Mouse (Mus musculus) midbrain, embryonic 13.5 days (tissue): Measurements from ENCODE around the gene Tram1l1. TPM values are rescaled to one million over a fixed set of nuclear protein-coding genes. Genes with fewer than 3 reads are reported as not detected.
"Not testable (repeated sequence)": the region's sequence is repeated elsewhere in the genome, so short reads cannot be mapped to it uniquely, and the experiment has no call there.

Experiments
- ATAC-seq: fragments of 200-750 bp; cut with Nextera tagmentation; 2 replicates; pipeline ENCODE4 v1.8.0; 2017; ENCODE audit warnings: mild to moderate bottlenecking, moderate TSS enrichment, moderate library complexity
- H3K27ac ChIP-seq: fragments of 300-500 bp; sonication (generic); 2 replicates; pipeline ENCODE4 v1.5.1; 2015; ENCODE audit warnings: inconsistent platforms, mild to moderate bottlenecking, moderate library complexity
- H3K27me3 ChIP-seq: fragments of 300-500 bp; sonication (generic); 2 replicates; pipeline ENCODE4 v1.6.1; 2015; ENCODE audit warnings: mild to moderate bottlenecking, inconsistent platforms
- H3K36me3 ChIP-seq: fragments of 300-500 bp; sonication (generic); 2 replicates; pipeline ENCODE4 v1.6.1; 2015; ENCODE audit warnings: mild to moderate bottlenecking, inconsistent platforms
- H3K4me1 ChIP-seq: fragments of 300-500 bp; sonication (generic); replicated peaks from 2 replicates; pipeline ENCODE4 v1.6.1; 2015; ENCODE audit warnings: inconsistent platforms
- H3K4me2 ChIP-seq: fragments of 300-500 bp; sonication (generic); replicated peaks from 2 replicates; pipeline ENCODE4 v1.6.1; 2015; ENCODE audit warnings: moderate library complexity, mild to moderate bottlenecking, inconsistent platforms
- H3K4me3 ChIP-seq: fragments of 300-500 bp; sonication (generic); replicated peaks from 2 replicates; pipeline ENCODE4 v1.5.1; 2015; ENCODE audit warnings: mild to moderate bottlenecking, inconsistent platforms
- H3K9ac ChIP-seq: fragments of 300-500 bp; sonication (generic); replicated peaks from 2 replicates; pipeline ENCODE4 v1.6.1; 2015; ENCODE audit warnings: mild to moderate bottlenecking, inconsistent platforms
- H3K9me3 ChIP-seq: fragments of 300-500 bp; sonication (generic); 2 replicates; pipeline ENCODE4 v1.6.1; 2016; ENCODE audit warnings: mild to moderate bottlenecking, inconsistent platforms
- WGBS: fragments of 180-500 bp; shearing (Covaris S2); methylation state at CpG from one replicate; pipeline ENCODE4 v1.1.7; 2015; 5-methylcytosine and 5-hydroxymethylcytosine counted together
- polyA plus RNA-seq: library from polyadenylated mRNA; unstranded; fragments of >200 nt; fragmentation: Nextera tagmentation; extraction: Ambion mirVana; gene quantifications from 2 replicates; pipeline ENCODE4 v1.2.1, GENCODE M21; 2015

Tram1l1 gene
- polyA plus RNA-seq = 51.4 and 57.7 TPM in 2 replicates

DNA sequence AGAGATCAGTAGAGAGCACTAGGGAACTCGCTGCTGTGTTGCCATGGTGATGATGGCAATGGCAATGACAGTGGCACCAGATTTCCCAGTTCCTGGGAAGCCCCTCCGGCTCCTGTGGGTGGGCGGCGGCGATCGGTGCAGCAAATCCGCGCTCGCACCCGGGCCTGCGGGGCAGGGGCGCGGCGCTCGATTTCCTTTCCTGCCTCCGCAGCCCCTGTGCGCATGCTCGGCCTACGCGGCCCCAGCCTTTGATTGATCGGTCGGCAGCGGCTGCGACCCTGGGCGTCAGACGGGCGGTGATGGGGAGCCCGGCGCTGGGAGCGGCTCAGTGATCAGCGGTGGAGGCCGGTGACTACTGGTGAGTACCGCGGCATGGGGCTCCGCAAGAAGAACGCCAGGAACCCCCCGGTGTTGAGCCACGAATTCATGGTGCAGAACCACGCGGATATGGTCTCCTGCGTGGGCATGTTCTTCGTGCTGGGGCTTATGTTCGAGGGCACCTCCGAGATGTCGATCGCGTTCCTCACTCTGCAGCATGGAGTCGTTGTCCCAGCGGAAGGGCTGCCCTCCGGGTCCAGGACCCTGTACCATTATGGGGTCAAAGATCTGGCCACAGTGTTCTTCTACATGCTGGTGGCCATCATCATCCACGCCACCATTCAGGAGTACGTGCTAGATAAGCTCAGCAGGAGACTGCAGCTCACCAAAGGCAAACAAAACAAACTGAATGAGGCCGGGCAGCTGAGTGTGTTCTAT lies at the start of gene Tram1l1:
Tram1l1 (plus strand) TSS at position 35 of the 756 bp plus-strand sequence.
- Histone ChIP-seq H3K27ac (peak within 1 kb of the TSS; percentile 95), H3K4me2 (peak within 1 kb of the TSS; percentile 67), H3K27me3 (no peaks in the 10 kb centered on the region), H3K36me3 (no peaks in the 10 kb centered on the region), H3K9me3 (no peaks in the 10 kb centered on the region), H3K4me3 (peak within 1 kb of the TSS; percentile 67), H3K4me1 (peaks cover 47% of the 10 kb centered on the region), H3K9ac (peak within 1 kb of the TSS; percentile 84)
- 1% methylated on average over 53 of the region's 53 CpGs for WGBS
- peak; percentile 98 for ATAC-seq

DNA sequence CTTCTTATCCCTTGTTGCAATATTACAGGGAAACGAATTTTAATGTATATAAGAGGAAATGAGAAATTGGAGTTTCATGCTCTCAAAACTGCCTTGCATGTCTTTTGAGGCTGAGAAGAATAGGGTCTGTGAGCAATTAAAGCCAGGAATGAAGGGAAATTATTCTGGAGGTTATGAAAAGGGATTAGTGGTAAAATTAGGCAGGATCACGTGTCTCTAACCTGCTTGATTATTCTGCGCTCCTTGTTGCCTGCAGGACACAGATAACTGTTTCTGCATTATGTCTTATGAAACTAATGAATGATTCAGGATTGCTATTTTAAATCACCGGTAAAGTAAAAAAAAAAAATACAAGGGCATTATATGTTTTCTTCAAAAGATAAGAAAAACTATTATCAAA lies 49.4 kb upstream of the Tram1l1 start:
- 26% methylated on average over 4 of the region's 4 CpGs for WGBS
- Histone ChIP-seq H3K4me3 (no peak overlapping the region), H3K27me3 (no peaks in the 10 kb centered on the region), H3K9me3 (no peaks in the 10 kb centered on the region), H3K27ac (no peak overlapping the region; the same call in 1 of the 2 replicates), H3K9ac (no peak overlapping the region), H3K4me2 (no peak overlapping the region), H3K36me3 (no peaks in the 10 kb centered on the region), H3K4me1 (peaks cover 21% of the 10 kb centered on the region)
- ATAC-seq = no peak

DNA sequence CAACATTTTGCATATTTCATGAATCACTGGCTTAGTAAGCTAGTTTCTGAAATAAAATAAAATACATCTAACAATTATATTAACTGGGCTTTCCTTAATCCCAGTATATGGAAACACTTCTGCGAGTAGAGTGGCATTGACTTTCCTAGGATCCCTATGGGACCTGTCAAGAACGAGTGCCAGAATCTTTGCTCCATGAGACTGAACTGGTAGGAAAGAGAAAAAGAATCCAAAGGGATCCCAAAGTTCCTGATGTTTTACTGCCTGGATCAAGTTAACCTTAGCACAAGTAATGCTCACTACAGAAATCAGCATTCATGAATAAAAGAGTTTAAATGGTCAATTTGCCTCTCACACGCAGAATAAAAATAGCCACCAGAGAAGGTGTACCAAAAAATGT lies 49.0 kb upstream of the Tram1l1 start:
- Histone ChIP-seq H3K4me2 (no peak overlapping the region), H3K27me3 (no peaks in the 10 kb centered on the region), H3K4me3 (no peak overlapping the region), H3K4me1 (peaks cover 18% of the 10 kb centered on the region), H3K36me3 (no peaks in the 10 kb centered on the region), H3K9ac (no peak overlapping the region), H3K27ac (0 out of 2 replicates have a peak overlapping the region, but pooled peaks have one; percentile 9), H3K9me3 (no peaks in the 10 kb centered on the region)
- no peak for ATAC-seq
- 43% methylated on average over 3 of the region's 3 CpGs for WGBS

DNA sequence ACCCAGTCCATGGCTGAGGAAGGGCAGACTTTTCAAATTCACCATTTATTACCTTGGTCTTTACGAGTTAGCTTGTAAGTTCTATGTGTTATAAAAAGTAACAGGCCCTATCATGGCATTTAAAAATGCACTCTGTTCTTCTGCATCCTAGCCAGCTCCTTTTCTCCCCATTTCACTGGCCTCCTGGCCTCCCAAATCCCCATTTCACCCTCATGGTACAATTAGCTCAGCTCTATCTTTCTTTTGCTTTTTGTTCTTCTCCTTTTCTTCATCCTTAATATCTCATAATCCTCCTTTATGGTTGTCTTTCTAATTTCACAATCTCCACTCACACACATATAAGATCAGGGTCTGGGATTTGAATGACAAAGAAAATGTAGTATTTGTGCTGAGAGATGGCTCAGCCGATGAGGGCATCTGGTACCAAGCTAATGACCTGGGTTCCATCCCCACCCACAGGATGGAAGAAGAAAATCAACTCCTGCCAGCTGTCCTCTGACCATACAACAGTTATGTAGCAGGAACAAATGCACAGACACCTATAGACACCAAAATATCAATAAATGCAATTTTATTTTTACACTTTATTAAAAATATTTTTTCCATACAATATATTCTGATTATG lies 48.1 kb upstream of the Tram1l1 start:
- peak overlapping the region; percentile 74 for H3K27ac ChIP-seq
- H3K36me3 ChIP-seq = no peaks in the 10 kb centered on the region
- no peak overlapping the region for H3K9ac ChIP-seq
- H3K27me3 ChIP-seq = no peaks in the 10 kb centered on the region
- peak; percentile 85 for ATAC-seq
- H3K4me2 ChIP-seq = no peak overlapping the region
- WGBS = 20% methylated on average over 2 of the region's 2 CpGs
- no peak overlapping the region for H3K4me3 ChIP-seq
- no peaks in the 10 kb centered on the region for H3K9me3 ChIP-seq
- H3K4me1 ChIP-seq = peaks cover 14% of the 10 kb centered on the region

DNA sequence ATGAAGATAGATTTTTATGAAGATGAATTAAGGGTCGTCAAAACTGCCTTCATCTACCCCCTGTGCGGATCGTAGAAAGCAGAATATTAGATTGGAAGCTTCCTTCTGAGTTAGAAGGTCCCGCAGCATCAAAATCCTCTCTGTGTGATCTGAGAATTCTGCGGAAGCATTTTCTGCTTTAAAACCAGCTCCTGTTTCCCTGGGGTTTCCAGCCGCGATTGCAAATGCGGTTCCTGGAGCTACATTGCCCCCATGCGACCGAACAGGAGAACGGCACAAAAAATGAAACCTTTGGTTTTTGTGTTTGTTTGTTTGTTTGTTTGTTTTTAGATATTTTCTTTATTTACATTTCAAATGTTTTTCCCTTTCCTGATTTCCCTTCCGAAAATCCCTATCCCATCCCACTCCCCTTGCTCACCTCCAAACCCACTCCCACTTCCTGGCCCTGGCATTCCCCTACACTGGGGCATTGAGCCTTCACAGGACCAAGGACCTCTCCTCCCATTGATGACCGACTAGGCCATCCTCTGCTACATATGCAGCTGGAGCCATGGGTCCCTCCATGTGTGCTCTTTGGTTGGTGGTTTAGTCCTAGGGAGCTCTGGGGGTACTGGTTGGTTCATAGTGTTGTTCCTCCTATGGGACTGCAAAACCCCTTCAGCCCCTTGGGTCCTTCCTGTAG lies 45.6 kb upstream of the Tram1l1 start:
- not testable (repeated sequence) for H3K27me3 ChIP-seq, H3K36me3 ChIP-seq, H3K9me3 ChIP-seq, ATAC-seq, H3K27ac ChIP-seq, H3K4me2 ChIP-seq, H3K4me3 ChIP-seq, H3K9ac ChIP-seq
- peaks cover 14% of the 10 kb centered on the region for H3K4me1 ChIP-seq
- whole genome bisulfite sequencing = 10% methylated on average over 13 of the region's 13 CpGs

DNA sequence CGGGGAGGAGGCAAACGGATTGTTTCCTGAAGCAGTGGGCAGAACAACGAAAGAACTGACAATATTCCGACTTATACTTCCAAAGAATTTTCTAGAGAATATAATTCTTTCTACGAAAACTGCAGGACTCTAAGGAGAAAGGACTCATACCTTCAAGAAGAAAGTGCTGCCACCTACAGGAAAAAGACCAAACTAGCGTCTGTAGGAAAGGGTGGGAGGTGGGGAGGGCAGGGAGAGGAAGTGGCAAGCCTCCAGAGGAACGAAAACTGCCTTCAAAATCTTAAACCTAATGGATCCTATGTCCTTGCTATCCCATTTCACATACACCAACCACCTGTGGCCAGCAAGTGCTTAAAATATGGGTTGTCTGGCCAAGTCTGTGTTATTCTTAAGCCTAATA lies 31.7 kb upstream of the Tram1l1 start:
- H3K9ac ChIP-seq, H3K36me3 ChIP-seq, H3K4me2 ChIP-seq, H3K9me3 ChIP-seq, H3K4me1 ChIP-seq, H3K4me3 ChIP-seq, H3K27me3 ChIP-seq, H3K27ac ChIP-seq, ATAC-seq: not testable (repeated sequence)
- 47% methylated on average over 7 of the region's 7 CpGs for WGBS

DNA sequence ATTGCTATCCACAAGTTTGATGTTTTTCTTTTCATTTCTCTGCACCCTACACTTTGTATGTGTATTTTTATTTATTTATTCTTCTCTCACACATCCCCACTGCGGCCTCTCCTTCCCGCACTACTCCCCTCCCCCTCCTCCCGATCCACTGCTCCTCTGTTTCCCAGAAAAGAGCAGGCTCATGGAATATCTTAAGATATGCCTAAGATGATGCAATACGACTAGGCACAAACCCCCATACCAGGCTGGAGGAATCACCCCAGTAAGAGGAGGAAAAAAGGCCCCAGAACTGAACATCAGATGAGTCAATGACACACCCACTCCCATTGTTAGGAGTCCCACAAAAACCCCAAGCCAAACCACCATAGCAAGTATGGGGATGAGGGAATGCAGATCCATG lies 1.4 kb upstream of the Tram1l1 start:
- WGBS = 56% methylated on average over 4 of the region's 4 CpGs
- peak overlapping the region; percentile 44; the same call in 1 of the 2 replicates for H3K27ac ChIP-seq
- no peak for ATAC-seq

DNA sequence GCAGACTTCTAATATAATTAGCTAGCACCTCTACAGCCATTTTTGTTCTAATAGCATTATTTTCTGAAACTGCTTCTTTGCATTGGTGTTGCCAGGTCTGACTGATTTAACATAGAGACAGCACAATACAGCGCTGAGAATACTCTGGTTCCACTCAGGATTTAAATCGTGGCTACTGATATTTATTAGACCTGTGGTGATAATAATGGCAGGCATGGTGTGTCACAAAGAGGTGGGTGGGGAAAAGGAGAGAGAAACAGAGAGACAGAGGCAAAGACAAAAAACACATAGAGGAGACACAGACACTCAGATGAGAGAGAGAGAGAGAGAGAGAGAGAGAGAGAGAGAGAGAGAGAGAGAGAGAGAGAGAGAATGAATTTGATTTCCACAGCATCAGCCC lies 257 bp upstream of the Tram1l1 start:
- Histone ChIP-seq H3K9me3 (no peaks in the 10 kb centered on the region), H3K27me3 (no peaks in the 10 kb centered on the region), H3K4me3 (peak overlapping the region; percentile 67), H3K36me3 (no peaks in the 10 kb centered on the region), H3K27ac (peak overlapping the region; percentile 95), H3K4me1 (peaks cover 45% of the 10 kb centered on the region), H3K9ac (peak overlapping the region; percentile 84), H3K4me2 (peak overlapping the region; percentile 67)
- 16% methylated on average over 2 of the region's 2 CpGs for WGBS
- ATAC-seq = peak; percentile 65

More for the DNA sequence above, 1.4 kb upstream of the Tram1l1 start:
- Histone ChIP-seq H3K9ac (no peak overlapping the region), H3K4me2 (no peak overlapping the region), H3K27me3 (no peaks in the 10 kb centered on the region), H3K4me1 (peaks cover 35% of the 10 kb centered on the region), H3K4me3 (no peak overlapping the region), H3K9me3 (no peaks in the 10 kb centered on the region), H3K36me3 (no peaks in the 10 kb centered on the region)

DNA sequence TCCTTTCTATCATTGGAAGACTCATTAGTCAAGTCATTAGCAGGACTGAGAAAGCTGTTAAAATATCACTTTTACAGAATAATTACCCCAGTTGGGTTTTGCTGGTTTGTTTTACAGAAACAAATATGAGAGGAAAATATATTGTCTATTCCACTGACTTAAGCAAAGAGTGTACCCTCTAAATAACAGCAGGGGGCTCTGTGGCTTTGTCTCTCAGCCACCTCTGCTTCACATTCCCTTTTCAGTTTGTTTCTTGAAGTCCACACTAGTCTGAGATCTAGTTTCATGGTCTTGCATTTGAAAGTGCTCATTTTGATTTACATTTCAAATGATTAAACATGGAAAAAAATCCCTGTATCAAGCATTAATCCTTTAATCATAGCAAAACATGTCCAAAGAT lies 25.8 kb downstream of the Tram1l1 start:
- Histone ChIP-seq H3K4me2 (no peak overlapping the region), H3K27me3 (no peaks in the 10 kb centered on the region), H3K9me3 (no peaks in the 10 kb centered on the region), H3K4me1 (no peaks in the 10 kb centered on the region), H3K9ac (no peak overlapping the region), H3K36me3 (no peaks in the 10 kb centered on the region), H3K27ac (no peak overlapping the region), H3K4me3 (no peak overlapping the region)
- ATAC-seq = no peak

DNA sequence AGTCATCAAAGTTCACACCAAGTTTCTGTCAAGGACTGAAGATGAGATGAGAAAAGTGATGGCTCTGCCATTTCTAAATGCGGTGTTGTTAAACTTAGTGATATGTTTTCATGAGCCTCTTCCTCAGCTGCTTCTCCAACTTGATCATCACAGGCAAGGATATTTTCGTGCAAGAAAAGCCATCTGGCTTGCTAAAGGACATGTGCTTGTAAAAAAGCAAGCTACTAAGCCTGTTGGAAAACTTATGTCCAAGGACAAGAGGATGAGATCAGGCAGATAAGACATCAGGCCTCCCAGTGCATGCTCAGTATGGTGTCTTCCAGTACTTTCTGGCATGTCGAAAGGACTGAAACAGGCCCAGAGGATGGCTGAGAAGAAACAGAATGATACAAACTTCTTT lies 36.9 kb downstream of the Tram1l1 start:
- Histone ChIP-seq H3K4me1 (no peaks in the 10 kb centered on the region), H3K36me3 (no peaks in the 10 kb centered on the region), H3K9ac (no peak overlapping the region), H3K4me3 (no peak overlapping the region), H3K4me2 (no peak overlapping the region), H3K27me3 (no peaks in the 10 kb centered on the region), H3K9me3 (no peaks in the 10 kb centered on the region), H3K27ac (no peak overlapping the region)
- ATAC-seq = no peak
- WGBS = 86% methylated on average over 3 of the region's 3 CpGs

DNA sequence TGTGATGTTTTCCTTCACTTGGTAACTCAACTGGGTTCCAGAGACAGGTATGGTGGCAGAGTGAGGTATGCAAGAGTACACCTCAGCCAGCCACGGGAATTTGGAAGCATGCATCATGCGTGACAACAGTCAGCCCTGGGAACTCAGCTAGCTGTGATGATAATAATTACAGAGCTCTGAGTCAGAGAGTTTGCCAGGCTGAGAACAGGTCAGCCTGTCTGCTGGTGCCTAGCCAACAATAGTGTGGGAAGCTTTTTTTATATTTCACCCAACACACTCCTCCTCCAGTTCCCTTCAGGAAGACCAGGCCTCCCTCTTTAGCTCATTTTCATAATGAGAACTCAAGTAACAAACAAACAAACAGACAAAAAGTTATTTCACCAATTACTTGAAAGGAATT lies 51.4 kb downstream of the Tram1l1 start:
- Histone ChIP-seq H3K9ac (no peak overlapping the region), H3K4me1 (no peaks in the 10 kb centered on the region), H3K9me3 (no peaks in the 10 kb centered on the region), H3K27me3 (no peaks in the 10 kb centered on the region), H3K27ac (no peak overlapping the region), H3K4me2 (no peak overlapping the region), H3K36me3 (no peaks in the 10 kb centered on the region), H3K4me3 (no peak overlapping the region)
- WGBS = 91% methylated on average over 2 of the region's 2 CpGs
- ATAC-seq = no peak
